Mouse (Mus musculus) CD4-positive, CD25-positive, alpha-beta regulatory T cell, adult 2 months (primary cell): ENCODE data around the gene L3mbtl2.

Source experiments
- DNase-seq: peaks from one replicate; pipeline ENCODE4 v3.0.0-alpha.2; 2012; ENCODE audit warnings: low read depth, low spot score

Gene L3mbtl2

DNA sequence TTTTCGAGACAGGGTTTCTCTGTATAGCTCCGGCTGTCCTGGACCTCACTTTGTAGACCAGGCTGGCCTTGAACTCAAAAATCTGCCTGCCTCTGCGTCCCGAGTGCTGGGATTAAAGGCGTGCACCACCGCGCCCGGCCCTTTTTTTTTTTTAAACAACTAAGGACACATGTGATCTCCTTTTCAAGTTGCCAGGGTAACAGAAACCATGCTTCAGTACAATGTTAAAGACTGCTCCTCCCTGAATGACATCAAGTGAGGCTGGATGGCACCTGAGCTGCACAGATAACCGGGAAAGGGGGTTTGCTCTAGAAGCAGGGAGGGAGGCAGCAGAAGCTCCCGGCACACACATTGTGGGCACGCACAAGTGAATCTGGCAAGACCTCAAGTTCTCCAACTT is 45.3 kb downstream of the L3mbtl2 start:
- DNase-seq: no peak

- no peak for DNase-seq
Observed at GRCm38 (mm10) chr15:81709686-81710085, 46.0 kb downstream of the L3mbtl2 start.

DNA sequence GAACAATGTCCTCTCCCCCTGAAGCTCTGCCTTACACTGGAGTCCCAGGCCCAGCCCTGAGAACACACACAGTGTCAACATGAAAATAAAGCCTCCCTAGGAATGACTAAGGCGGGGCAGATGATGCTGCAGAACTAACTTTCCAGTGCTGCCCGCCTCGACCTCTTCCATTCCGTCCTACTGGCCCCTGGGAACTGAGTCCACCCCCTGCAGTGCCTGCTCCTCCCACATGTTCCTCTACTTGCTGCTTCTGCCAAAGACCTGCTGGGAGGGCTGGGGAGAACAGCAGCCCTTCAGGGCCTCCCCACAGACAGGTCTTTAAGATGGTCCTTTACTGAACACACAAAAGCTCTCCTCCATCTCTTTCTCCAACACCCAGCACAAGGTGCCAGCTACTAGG is 47.1 kb downstream of the L3mbtl2 start:
- DNase-seq: no peak

DNA sequence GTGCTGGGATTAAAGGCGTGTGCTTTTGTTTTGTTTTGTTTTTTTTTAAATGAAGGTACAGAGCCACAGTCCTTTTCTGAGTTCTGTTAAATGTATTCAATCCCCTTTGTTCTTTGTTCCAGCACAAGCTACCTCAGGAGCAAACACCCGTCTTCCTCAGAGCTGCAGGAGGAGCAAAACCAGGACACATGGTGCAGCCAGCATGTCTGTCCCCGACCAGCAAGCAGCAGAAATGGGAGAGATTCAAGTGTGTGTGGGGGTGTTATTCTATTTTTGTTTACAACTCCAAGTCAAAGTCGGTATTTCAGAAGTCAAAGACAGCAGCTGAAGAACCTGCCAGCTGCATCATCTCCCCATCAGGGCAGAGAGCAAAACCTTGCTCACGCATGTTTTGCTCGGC is 50.1 kb downstream of the L3mbtl2 start:
- no peak for DNase-seq

DNA sequence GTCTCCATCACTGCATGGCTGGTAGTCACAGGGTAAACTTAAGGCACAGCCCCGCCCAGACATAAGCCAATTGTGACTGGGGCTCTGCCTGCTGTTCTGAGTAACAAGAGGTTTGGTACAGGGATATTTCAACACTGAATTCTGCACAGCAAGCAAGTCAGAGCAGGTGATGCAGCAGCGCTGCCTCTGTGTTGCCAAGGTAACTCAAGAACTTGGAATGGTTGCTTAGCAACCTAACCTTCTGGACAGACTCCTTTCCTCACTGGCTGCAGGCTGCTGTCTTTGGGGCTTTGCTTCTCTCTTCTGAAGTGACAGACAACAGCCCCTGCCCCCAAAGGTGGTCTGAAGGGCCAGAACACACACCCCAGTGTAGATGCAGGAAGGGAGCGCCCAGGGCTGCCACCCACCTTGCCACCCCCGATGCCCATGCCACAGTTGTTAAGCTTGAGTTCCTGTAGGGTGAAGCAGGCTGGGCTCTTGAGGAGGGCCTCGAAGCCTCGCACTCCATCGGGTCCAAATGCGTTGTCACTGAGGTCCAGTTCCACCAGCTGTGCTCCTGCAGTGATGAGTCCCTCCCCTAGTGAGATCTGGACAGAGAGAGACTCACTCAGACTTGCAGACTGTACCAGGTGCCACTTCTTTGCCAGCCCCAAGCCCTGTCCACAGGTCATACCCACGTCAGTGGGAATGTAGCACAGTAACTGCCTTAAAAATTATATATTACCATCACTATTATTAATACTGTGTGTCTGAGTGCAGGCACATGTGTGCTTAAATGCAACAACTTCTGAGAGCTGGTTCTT is 54.8 kb downstream of the L3mbtl2 start:
- no peak for DNase-seq

GRCm38 (mm10) chr15:81719139-81719531 is 55.4 kb downstream of the L3mbtl2 start:
- no peak for DNase-seq

- no peak for DNase-seq
Observed at GRCm38 (mm10) chr15:81722361-81722760, 58.7 kb downstream of the L3mbtl2 start.

GRCm38 (mm10) chr15:81723653-81724052 is 60.0 kb downstream of the L3mbtl2 start:
- no peak for DNase-seq

- DNase-seq: no peak
Observed at GRCm38 (mm10) chr15:81725965-81726364, 62.3 kb downstream of the L3mbtl2 start.

DNA sequence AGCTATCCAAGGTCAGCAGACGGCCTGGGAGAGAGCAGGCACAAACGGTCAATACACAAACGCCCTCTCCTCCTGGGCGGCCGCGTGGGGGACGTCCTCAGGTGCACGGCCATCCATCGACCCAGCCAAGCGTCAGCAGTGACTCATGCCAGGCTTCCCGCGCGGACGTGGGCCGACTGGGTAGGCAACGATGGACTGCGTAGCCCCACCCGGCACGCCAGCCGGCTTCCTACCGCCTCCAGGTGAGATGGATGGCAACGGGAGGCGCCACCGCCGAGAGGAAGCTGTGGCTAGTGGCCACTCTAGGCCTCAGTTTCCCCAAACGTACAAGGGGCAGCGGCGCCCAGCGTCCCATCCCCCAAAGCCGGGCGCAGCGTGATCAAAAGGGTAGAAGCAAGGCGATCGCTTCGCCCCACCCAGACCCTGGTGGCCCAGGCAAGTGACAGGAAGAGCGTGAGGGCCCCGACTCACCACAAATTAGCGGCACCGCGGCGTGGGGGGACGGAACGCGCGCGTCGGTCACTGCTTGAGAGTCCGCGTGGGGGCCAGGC is 65.6 kb downstream of the L3mbtl2 start:
- DNase-seq: peak; percentile 55

DNA sequence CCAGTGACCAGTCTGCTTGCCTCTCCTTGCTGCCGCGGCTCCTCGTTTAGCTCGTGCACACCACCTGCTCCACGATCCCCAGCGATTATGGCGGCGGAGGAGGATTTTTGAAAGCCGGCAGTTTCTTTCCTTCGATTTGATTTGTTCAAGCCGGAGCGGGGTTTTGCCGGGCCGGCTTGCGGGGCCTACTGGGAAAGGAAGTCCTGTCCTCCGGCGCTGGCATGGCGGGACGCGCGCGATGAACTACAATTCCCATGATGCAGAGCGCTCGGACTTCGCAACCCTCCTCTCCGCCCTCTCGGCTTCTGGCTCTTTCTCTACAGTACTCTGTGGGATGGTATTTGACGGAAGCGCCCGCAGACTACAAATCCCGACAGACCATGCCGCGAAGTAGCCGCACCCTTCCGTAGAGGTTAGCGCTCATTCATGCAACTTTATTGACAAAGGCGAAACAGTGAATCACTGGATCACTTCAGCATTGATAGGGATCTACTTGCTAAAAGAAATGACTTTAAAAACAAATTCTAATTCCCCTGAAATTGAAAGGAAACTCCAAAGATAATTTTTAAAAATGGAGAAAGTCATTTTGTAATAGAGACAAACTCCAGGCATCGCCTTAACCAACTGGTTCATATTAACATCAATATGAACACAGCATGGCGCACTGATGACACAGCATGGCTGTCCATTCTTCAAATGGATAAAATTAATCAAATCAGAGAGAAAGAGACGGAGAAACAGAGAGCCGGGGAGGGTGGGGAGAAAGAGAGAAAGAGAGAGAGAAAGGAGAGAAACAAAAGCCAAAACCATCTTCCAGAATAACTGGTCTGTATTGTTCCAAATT is 66.3 kb downstream of the L3mbtl2 start:
- peak; percentile 99 for DNase-seq

GRCm38 (mm10) chr15:81735075-81735474 is 71.4 kb downstream of the L3mbtl2 start:
- DNase-seq: no peak
